Comparison of ENCODE assay signal across 10 mouse cellular contexts in genomic region chr4:134601404-134601803, GRCm38 (mm10). TPM values are rescaled to one million over a fixed set of nuclear protein-coding genes. Genes with fewer than 3 reads are reported as not detected.
DNase-seq lines count a peak whose midpoint lies in the region; ATAC-seq lines count a peak whose summit lies in the region.
"Had no signal": no experiment of that assay in that cellular context is flagged by ENCODE, and none has a peak within 500 bp of the region (broad histone marks: within the 10 kb centered on the region; RNA-seq: fewer than 3 reads in every experiment).

No protein-coding gene starts in this region.

- DNase-seq in B cell, adult 2 months = peak; percentile 66 to 68
- DNase-seq in CD8-positive naive resting alpha-beta T cell, adult 2 months (ENCODE audit: low read depth in 2 of 2, low spot score in 2 of 2) = peak; percentile 40 to 64
- no peak for DNase-seq in liver, embryonic 13.5 days
- DNase-seq in forebrain, embryonic 14.5 days (ENCODE audit: low spot score) = no peak
- DNase-seq: right cerebral cortex, postnatal 4 days had no signal

- H3K36me3 ChIP-seq in kidney, embryonic 15.5 days = no peaks in the 10 kb centered on the region
- H3K36me3 ChIP-seq in kidney, embryonic 16.5 days (ENCODE audit: insufficient read depth, low read length) = no peaks in the 10 kb centered on the region
- H3K36me3 ChIP-seq in liver, embryonic 13.5 days = no peaks in the 10 kb centered on the region
- no peaks in the 10 kb centered on the region for H3K36me3 ChIP-seq in forebrain, embryonic 14.5 days (ENCODE audit: control insufficient read depth, insufficient read depth, low read length)
- H3K36me3 ChIP-seq in midbrain, embryonic 16.5 days (ENCODE audit: control insufficient read depth, insufficient read depth, low read length) = no peaks in the 10 kb centered on the region
- H3K36me3 ChIP-seq: embryonic facial prominence, embryonic 13.5 days had no signal

- H3K9ac ChIP-seq in kidney, embryonic 15.5 days = no peak overlapping the region
- H3K9ac ChIP-seq in kidney, embryonic 16.5 days (replicated peaks; ENCODE audit: low read length) = no peak overlapping the region
- H3K9ac ChIP-seq in liver, embryonic 13.5 days = no peak overlapping the region
- H3K9ac ChIP-seq in forebrain, embryonic 14.5 days (ENCODE audit: low read length) = no peak overlapping the region
- no peak overlapping the region for H3K9ac ChIP-seq in midbrain, embryonic 16.5 days (ENCODE audit: low read depth, low read length)
- H3K9ac ChIP-seq: embryonic facial prominence, embryonic 13.5 days had no signal

- no peaks in the 10 kb centered on the region for H3K9me3 ChIP-seq in kidney, embryonic 15.5 days (replicated peaks)
- no peaks in the 10 kb centered on the region for H3K9me3 ChIP-seq in kidney, embryonic 16.5 days (ENCODE audit: low read length)
- H3K9me3 ChIP-seq in liver, embryonic 13.5 days (replicated peaks) = no peaks in the 10 kb centered on the region
- no peaks in the 10 kb centered on the region for H3K9me3 ChIP-seq in forebrain, embryonic 14.5 days (replicated peaks; ENCODE audit: control insufficient read depth, low read length)
- H3K9me3 ChIP-seq in midbrain, embryonic 16.5 days (replicated peaks; ENCODE audit: control insufficient read depth, low read length, poor library complexity, severe bottlenecking) = no peaks in the 10 kb centered on the region
- H3K9me3 ChIP-seq: embryonic facial prominence, embryonic 13.5 days had no signal

- H3K4me3 ChIP-seq in kidney, embryonic 15.5 days (replicated peaks) = no peak overlapping the region
- H3K4me3 ChIP-seq in kidney, embryonic 16.5 days (ENCODE audit: low read length) = no peak overlapping the region
- H3K4me3 ChIP-seq in liver, embryonic 13.5 days (replicated peaks) = no peak overlapping the region
- no peak overlapping the region for H3K4me3 ChIP-seq in forebrain, embryonic 14.5 days (ENCODE audit: low read depth, low read length)
- no peak overlapping the region for H3K4me3 ChIP-seq in midbrain, embryonic 16.5 days (ENCODE audit: low read depth, low read length)
- H3K4me3 ChIP-seq: embryonic facial prominence, embryonic 13.5 days had no signal

- ATAC-seq in kidney, embryonic 15.5 days (replicated peaks; ENCODE audit: low FRiP score) = no peak
- no peak for ATAC-seq in kidney, embryonic 16.5 days (ENCODE audit: low FRiP score, low TSS enrichment)
- ATAC-seq in liver, embryonic 13.5 days (ENCODE audit: low read depth) = no peak
- ATAC-seq in monocyte, adult 5-6 weeks (replicated peaks; ENCODE audit: insufficient number of reproducible peaks, low FRiP score, low TSS enrichment, poor library complexity, severe bottlenecking) = no peak
- ATAC-seq in forebrain, embryonic 14.5 days = no peak
- no peak for ATAC-seq in midbrain, embryonic 16.5 days

- H3K27me3 ChIP-seq in kidney, embryonic 15.5 days = no peaks in the 10 kb centered on the region
- no peaks in the 10 kb centered on the region for H3K27me3 ChIP-seq in kidney, embryonic 16.5 days (ENCODE audit: insufficient read depth, low read length)
- H3K27me3 ChIP-seq in liver, embryonic 13.5 days = peaks cover 9% of the 10 kb centered on the region; the same call in 1 of the 2 replicates
- H3K27me3 ChIP-seq in forebrain, embryonic 14.5 days (replicated peaks; ENCODE audit: control insufficient read depth, insufficient read depth, low read length) = no peaks in the 10 kb centered on the region
- H3K27me3 ChIP-seq in midbrain, embryonic 16.5 days (ENCODE audit: control insufficient read depth, insufficient read depth, low read depth, low read length) = no peaks in the 10 kb centered on the region

- 24% methylated on average over 8 of the region's 8 CpGs for WGBS in kidney, embryonic 15.5 days
- WGBS in kidney, embryonic 16.5 days = 18% methylated on average over 8 of the region's 8 CpGs
- 14% methylated on average over 8 of the region's 8 CpGs for WGBS in liver, embryonic 13.5 days (ENCODE audit: insufficient replicate concordance)
- WGBS in forebrain, embryonic 14.5 days = 61% methylated on average over 8 of the region's 8 CpGs
- WGBS in midbrain, embryonic 16.5 days = 38% methylated on average over 8 of the region's 8 CpGs

- H3K4me1 ChIP-seq in kidney, embryonic 15.5 days = peaks cover 44% of the 10 kb centered on the region
- peaks cover 38% of the 10 kb centered on the region for H3K4me1 ChIP-seq in kidney, embryonic 16.5 days (ENCODE audit: insufficient read depth, low read length)
- peaks cover 50% of the 10 kb centered on the region for H3K4me1 ChIP-seq in liver, embryonic 13.5 days (replicated peaks)
- no peaks in the 10 kb centered on the region for H3K4me1 ChIP-seq in forebrain, embryonic 14.5 days (ENCODE audit: control insufficient read depth, insufficient read depth, low read length)
- peaks cover 12% of the 10 kb centered on the region for H3K4me1 ChIP-seq in midbrain, embryonic 16.5 days (ENCODE audit: control insufficient read depth, insufficient read depth, low read length)

- no peak overlapping the region for H3K4me2 ChIP-seq in kidney, embryonic 15.5 days
- no peak overlapping the region for H3K4me2 ChIP-seq in kidney, embryonic 16.5 days (replicated peaks; ENCODE audit: low read depth, low read length)
- H3K4me2 ChIP-seq in liver, embryonic 13.5 days = peak overlapping the region; percentile 32
- H3K4me2 ChIP-seq in forebrain, embryonic 14.5 days (ENCODE audit: low read length) = no peak overlapping the region
- H3K4me2 ChIP-seq in midbrain, embryonic 16.5 days (ENCODE audit: low read length) = no peak overlapping the region
- H3K4me2 ChIP-seq: embryonic facial prominence, embryonic 13.5 days had no signal

- peak overlapping the region; percentile 11; the same call in 1 of the 2 replicates for H3K27ac ChIP-seq in kidney, embryonic 15.5 days
- H3K27ac ChIP-seq in kidney, embryonic 16.5 days (ENCODE audit: low read length) = no peak overlapping the region; the same call in 1 of the 2 replicates
- H3K27ac ChIP-seq in liver, embryonic 13.5 days = peak overlapping the region; percentile 51
- no peak overlapping the region for H3K27ac ChIP-seq in forebrain, embryonic 14.5 days (ENCODE audit: low read depth, low read length)
- no peak overlapping the region for H3K27ac ChIP-seq in midbrain, embryonic 16.5 days (ENCODE audit: low read length)
- H3K27ac ChIP-seq: embryonic facial prominence, embryonic 13.5 days had no signal

RNA-seq across cellular contexts. Expression of gene Selenon, which starts 49.4 kb away (rescaled TPM):
- 10.2 and 11.6 TPM in 2 replicates for polyA plus RNA-seq in kidney, embryonic 15.5 days (2015; fragmentation: Nextera tagmentation; extraction: Ambion mirVana)
- polyA plus RNA-seq in kidney, embryonic 16.5 days (2015; fragmentation: Nextera tagmentation; extraction: Ambion mirVana) = 9.5 and 9.7 TPM in 2 replicates
- 1.8 and 2.3 TPM in 2 replicates for polyA plus RNA-seq in liver, embryonic 13.5 days (2015; fragmentation: Nextera tagmentation; extraction: Ambion mirVana)
- total RNA-seq in monocyte, adult 5-6 weeks (2017) = 13.0 to 27.3 TPM (median 15.4 TPM) in 3 replicates
- polyA plus RNA-seq in forebrain, embryonic 14.5 days (2014; fragmentation: Nextera tagmentation; extraction: Ambion mirVana) = 10.2 and 12.4 TPM in 2 replicates
- polyA plus RNA-seq in midbrain, embryonic 16.5 days (2015; fragmentation: Nextera tagmentation; extraction: Ambion mirVana) = 6.7 and 9.2 TPM in 2 replicates

Comparison
In these comparisons a context has a peak if more than half of its experiments do, and no peak if none do; other contexts are left out.
1. H3K27ac ChIP-seq: peak in kidney, embryonic 15.5 days (single experiment) and liver, embryonic 13.5 days (single experiment); none in kidney, embryonic 16.5 days (single experiment), forebrain, embryonic 14.5 days (single experiment) and midbrain, embryonic 16.5 days (single experiment).
2. DNase-seq: peak in B cell, adult 2 months (2 of 2) and CD8-positive naive resting alpha-beta T cell, adult 2 months (2 of 2); none in liver, embryonic 13.5 days (single experiment) and forebrain, embryonic 14.5 days (single experiment).